Mouse (Mus musculus): Measurements from ENCODE around the gene Cul9.

GRCm38 (mm10) chr17:46487431-46487830 lies 58.8 kb downstream of the Cul9 start, which contains the start of gene Ttbk1:
- TF ChIP-seq EP300 (IDR thresholded peaks at IDR 0.05; ENCODE audit: low read depth) = no peak
- TF ChIP-seq CTCF (IDR thresholded peaks at IDR 0.05; ENCODE audit: low read depth) = no peak
